Mouse (Mus musculus): Measurements from ENCODE around the gene Unk. TPM values are rescaled to one million over a fixed set of nuclear protein-coding genes. Genes with fewer than 3 reads are reported as not detected.
A peak's percentile ranks its signal among the peaks of the same experiment; 100 is the strongest.

Unk gene
- 24.9 TPM for polyA plus RNA-seq (2021)

DNA sequence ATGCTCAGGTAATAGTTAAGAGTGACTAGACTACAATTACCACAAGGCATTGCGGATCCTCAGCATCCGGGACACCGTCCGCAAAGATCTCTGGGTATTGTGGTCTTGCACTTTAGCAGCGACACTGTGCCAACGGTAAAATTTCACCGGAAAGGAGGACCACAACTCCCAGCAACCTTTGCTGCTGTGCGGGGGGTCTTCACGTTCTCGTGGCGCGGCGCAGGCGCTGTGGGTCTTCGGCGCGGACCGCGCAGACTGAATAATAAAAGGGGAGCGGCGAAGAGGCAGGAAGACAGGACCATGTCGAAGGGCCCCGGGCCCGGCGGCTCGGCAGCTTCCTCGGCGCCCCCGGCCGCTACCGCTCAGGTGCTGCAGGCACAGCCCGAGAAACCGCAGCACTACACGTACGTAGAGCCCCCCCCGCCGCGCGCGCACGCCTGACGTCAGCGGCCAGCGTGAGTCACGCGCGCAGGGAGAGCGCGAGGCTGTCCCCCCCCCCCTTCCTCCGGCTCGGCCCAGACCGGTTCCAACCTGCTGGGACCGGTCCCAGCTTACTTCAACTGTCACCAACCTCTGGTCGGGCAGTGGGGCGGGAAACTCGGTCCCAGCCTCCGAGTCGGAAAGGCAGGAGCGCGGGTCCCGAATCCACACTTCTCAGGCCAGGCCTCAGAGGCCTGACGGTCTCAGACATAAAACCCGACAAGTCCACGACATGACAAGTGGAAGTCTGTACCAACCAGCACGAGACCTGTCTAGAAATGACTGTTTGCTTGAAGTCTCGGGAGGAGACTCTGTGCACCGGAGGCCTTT lies at the start of gene Unk:
Gene Unk, plus strand, starts transcription at position 235 of the 810 bp plus-strand sequence.
- in situ Hi-C loops (cut with MboI; ENCODE audit: low pct_unique_long_range_greater_than_20kb), result no loop called here
- DNase-seq (ENCODE audit: low read depth, low spot score) (peak; percentile 94), ATAC-seq (peak; percentile 80)
- TF ChIP-seq CTCF (IDR thresholded peaks at IDR 0.05), result no peak
- H3K27me3 ChIP-seq, result no peaks in the 10 kb centered on the region
- ChIA-PET POLR2A (interaction anchor here (0.6 to 1.5 kb wide), 6 partner anchors 9 to 108 kb away, joined by 3 to 5 read pairs (median 4); no protein-coding TSS in a partner anchor), CTCF (interaction anchor here (1.2 kb wide), 1 partner anchor 16 kb away, joined by 3 read pairs; no protein-coding TSS in a partner anchor)

DNA sequence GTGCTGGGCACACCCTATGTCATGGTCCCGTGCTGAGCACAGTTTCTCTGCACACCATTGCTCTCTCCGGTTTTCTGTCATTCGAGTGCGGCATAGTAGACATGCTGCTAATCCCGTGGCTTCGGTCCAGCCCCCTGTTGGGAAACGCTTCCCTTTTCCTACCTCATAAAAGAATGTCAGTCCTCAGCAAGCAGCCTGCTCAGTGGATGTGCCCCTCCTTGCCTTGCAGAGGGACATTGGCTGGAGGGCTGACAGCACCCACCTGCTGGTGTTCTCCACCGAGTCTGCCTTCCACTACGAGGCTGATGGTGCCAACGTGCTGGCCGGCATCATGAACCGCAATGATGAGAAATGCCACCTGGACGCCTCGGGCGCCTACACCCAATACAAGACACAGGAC lies 47.6 kb upstream of the Unk start:
- CTCF ChIA-PET, result no interaction called here
- POLR2A ChIA-PET, result no interaction called here
- DNase-seq (ENCODE audit: low read depth, low spot score) (no peak), ATAC-seq (no peak)
- H3K27me3 ChIP-seq, result no peaks in the 10 kb centered on the region
- in situ Hi-C loops (cut with MboI; ENCODE audit: low pct_unique_long_range_greater_than_20kb), result no loop called here
- no peak for TF ChIP-seq CTCF (IDR thresholded peaks at IDR 0.05)

DNA sequence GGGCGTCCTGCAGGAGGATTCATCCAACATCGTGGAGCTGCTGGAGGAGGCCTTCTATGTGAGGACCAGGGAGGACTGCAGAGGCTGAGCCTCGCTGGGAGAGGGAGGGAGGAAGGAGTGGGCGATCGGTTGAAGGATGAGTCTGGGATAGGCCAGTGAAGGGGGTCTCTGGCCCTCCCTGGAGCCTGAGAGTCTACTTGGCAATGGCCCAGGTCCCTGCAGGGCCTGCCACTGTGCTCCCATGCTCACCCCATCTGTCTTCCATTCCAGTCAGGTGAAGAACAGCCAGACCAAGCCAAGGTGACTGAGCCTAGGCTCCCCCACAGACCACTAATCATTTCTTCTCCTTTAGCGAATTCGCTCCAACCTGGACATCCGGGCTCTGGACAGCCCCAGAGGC lies 46.8 kb upstream of the Unk start:
- no peak for TF ChIP-seq CTCF (IDR thresholded peaks at IDR 0.05)
- ChIA-PET POLR2A (no interaction called here), CTCF (no interaction called here)
- in situ Hi-C loops (cut with MboI; ENCODE audit: low pct_unique_long_range_greater_than_20kb), result no loop called here
- DNase-seq (ENCODE audit: low read depth, low spot score) (no peak), ATAC-seq (no peak)
- no peaks in the 10 kb centered on the region for H3K27me3 ChIP-seq

DNA sequence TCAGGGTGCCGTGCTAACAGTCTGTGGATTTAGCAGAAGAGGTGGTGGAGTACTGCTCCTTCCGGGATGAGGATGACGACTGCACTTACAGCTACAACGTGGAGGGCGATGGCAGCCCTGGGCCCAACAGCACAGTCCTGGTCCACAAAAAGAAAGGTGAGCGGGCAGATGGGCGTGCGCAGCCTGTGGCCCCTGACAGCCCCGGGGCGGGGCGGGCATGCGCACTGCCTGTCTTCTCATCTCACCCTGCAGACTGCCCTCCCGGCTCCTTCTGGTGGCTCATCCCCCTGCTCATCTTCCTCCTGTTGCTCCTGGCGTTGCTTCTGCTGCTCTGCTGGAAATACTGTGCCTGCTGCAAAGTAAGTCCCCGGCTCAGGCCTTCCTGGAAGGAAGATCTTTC lies 40.4 kb upstream of the Unk start:
- POLR2A ChIA-PET, result no interaction called here
- TF ChIP-seq CTCF (IDR thresholded peaks at IDR 0.05), result no peak
- no peak for DNase-seq (ENCODE audit: low read depth, low spot score)

DNA sequence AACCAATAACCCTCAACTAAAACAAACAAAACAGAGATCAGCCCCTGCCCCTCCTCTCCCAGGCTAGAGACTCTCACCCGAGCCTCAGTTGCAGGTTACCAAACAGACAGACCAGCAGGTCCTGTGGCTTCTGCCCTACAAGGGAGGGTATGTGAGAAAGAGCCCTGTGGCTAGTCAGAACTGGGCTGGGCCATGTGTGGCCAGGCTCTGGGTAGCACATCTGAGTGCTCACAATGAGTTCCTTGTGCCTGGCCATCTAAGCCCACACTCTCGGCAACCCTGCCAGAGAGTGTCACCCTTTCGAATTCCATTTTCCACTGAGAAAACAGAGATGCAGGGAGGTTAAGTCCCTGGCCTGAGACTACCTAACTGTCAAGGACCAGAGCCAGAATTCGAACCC lies 38.0 kb upstream of the Unk start:
- in situ Hi-C loops (cut with MboI; ENCODE audit: low pct_unique_long_range_greater_than_20kb), result no loop called here
- no peaks in the 10 kb centered on the region for H3K27me3 ChIP-seq
- DNase-seq (ENCODE audit: low read depth, low spot score) (no peak), ATAC-seq (no peak)
- ChIA-PET CTCF (interaction anchor here (1.5 kb wide), 1 partner anchor 50 kb away, joined by 3 read pairs; no protein-coding TSS in a partner anchor), POLR2A (no interaction called here)
- TF ChIP-seq CTCF (IDR thresholded peaks at IDR 0.05), result no peak

More for the DNA sequence above, 40.4 kb upstream of the Unk start:
- in situ Hi-C loops (cut with MboI; ENCODE audit: low pct_unique_long_range_greater_than_20kb), result no loop called here
- H3K27me3 ChIP-seq, result no peaks in the 10 kb centered on the region
- CTCF ChIA-PET, result no interaction called here
- ATAC-seq, result no peak

DNA sequence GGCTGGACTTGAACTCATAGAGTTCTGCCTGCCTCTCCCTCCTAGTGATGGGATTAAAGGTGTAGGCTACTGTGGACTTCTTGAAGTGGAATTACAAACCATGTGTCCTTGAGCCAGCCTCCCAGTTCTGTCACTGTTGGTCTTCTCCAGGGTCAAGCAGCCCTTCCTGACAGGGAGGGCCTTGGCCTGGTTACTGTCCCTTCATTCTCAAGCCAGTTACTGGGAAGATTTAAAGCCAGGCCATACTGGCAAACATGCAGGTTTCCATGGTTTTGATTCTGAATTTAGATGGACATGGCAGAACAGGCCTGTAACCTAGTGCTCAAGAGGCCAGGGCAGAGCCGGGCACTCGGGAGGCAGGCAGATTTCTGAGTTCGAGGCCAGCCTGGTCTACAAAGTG lies 34.9 kb upstream of the Unk start:
- H3K27me3 ChIP-seq, result no peaks in the 10 kb centered on the region
- TF ChIP-seq CTCF (IDR thresholded peaks at IDR 0.05), result no peak
- ChIA-PET POLR2A (no interaction called here), CTCF (interaction anchor here (1.0 kb wide), 1 partner anchor 56 kb away, joined by 3 read pairs; no protein-coding TSS in a partner anchor)
- DNase-seq (ENCODE audit: low read depth, low spot score) (no peak), ATAC-seq (no peak)
- in situ Hi-C loops (cut with MboI; ENCODE audit: low pct_unique_long_range_greater_than_20kb), result loop anchor here (5.0 kb wide), 1 partner anchor 58 kb away; no protein-coding TSS in a partner anchor

DNA sequence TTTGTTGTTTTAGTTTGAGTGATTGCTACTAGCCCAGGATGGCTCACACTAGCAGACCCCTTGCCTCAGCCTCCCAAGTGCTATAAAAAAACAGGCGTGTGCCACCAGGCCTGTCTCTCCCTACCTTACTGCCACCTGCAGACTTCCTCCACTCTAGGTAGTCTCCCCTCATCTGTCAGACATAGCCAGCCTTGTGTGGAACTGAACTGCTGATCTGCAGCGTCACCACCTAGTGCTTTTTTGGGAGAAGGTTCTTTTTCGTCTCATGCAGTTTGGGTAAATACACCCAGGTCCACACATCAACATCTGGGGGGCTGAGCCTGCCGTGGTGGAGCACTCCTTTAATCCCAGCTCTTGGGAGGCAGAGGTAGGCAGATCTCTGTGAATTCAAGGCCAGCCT lies 33.1 kb upstream of the Unk start:
- DNase-seq (ENCODE audit: low read depth, low spot score) (no peak), ATAC-seq (no peak)
- ChIA-PET CTCF (interaction anchor here (0.8 to 2.0 kb wide), 2 partner anchors 55 to 58 kb away, joined by 3 to 8 read pairs; no protein-coding TSS in a partner anchor), POLR2A (no interaction called here)
- H3K27me3 ChIP-seq, result no peaks in the 10 kb centered on the region
- in situ Hi-C loops (cut with MboI; ENCODE audit: low pct_unique_long_range_greater_than_20kb), result loop anchor here (5.0 kb wide), 1 partner anchor 60 kb away; no protein-coding TSS in a partner anchor
- no peak for TF ChIP-seq CTCF (IDR thresholded peaks at IDR 0.05)

DNA sequence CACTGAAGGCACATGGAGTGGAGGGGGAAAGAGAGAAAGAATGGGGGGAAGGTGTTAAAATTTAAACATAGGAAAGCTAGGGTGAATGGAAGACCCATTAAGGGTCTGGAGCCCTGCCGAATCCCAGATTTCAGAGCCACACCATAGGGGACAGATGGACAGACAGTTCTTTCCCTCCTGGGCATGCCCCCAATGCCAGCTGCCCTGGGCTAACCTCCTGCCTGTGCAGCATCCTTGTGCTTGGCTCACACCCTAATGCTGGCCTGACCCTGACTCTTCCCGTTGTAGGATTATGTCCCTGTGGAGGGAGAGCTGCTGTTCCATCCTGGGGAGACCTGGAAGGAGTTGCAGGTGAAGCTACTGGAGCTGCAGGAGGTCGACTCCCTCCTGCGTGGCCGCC lies 32.5 kb upstream of the Unk start:
- CTCF ChIA-PET, result interaction anchor here (0.6 to 2.0 kb wide), 2 partner anchors 59 to 62 kb away, joined by 3 to 8 read pairs; no protein-coding TSS in a partner anchor
- in situ Hi-C loops (cut with MboI; ENCODE audit: low pct_unique_long_range_greater_than_20kb), result loop anchor here (5.0 kb wide), 1 partner anchor 60 kb away; no protein-coding TSS in a partner anchor
- ATAC-seq (no peak), DNase-seq (ENCODE audit: low read depth, low spot score) (no peak)
- H3K27me3 ChIP-seq, result no peaks in the 10 kb centered on the region
- POLR2A ChIA-PET, result no interaction called here
- no peak for TF ChIP-seq CTCF (IDR thresholded peaks at IDR 0.05)

DNA sequence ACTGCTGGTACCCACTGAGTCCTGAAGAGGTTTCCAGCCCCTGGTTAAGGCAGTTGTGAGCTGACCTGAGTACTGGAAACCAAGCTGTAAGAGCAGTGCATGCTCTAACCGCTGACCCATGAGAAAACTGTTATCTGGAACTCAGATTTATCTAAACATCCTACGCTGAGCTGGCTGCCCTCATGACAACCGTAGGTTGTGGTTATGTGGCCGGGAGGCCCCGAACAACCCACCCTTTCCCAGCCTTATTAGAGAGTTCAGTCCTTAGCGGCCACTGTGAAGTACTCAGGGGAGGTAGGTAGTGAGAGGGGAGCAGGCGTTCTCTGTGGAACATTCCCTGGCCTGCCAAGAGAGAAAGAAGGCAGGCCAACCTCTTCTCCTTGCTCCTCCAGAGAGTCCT lies 31.1 kb upstream of the Unk start:
- no peak for TF ChIP-seq CTCF (IDR thresholded peaks at IDR 0.05)
- ChIA-PET POLR2A (no interaction called here), CTCF (interaction anchor here (0.6 to 2.8 kb wide), 6 partner anchors 12 to 76 kb away, joined by 3 to 17 read pairs (median 5); no protein-coding TSS in a partner anchor)
- no peak for DNase-seq (ENCODE audit: low read depth, low spot score)
- ATAC-seq, result no peak
- in situ Hi-C loops (cut with MboI; ENCODE audit: low pct_unique_long_range_greater_than_20kb), result loop anchor here (5.0 kb wide), 1 partner anchor 62 kb away; no protein-coding TSS in a partner anchor
- no peaks in the 10 kb centered on the region for H3K27me3 ChIP-seq

DNA sequence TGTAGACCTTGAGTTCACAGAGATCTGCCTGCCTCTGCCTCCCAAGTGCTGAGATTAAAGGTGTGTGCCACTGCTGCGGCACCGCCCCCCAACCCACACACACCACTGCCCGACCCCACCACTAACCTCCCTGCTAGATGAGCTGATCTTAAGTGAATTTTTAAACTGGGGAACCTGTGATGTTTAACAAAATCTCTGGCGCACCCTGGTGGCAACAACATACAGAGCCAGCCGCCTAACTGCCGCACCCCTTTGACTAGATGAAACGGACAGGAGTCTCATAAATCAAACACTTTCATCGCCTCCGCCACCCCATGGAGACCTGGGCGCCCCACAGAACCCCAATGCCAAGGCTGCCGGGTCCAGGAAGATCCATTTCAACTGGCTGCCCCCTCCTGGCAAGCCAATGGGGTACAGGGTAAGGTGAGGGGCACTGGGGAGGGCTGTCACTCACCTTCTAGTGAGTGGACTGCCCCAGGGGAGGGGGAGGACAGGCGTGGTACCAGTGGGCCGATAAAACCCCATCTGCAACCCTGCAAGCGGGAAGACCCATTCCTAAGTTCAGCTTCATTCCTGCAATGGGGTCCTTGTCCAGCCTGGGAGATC lies 30.5 kb upstream of the Unk start:
- DNase-seq (ENCODE audit: low read depth, low spot score), result no peak
- TF ChIP-seq CTCF (IDR thresholded peaks at IDR 0.05), result no peak
- no peaks in the 10 kb centered on the region for H3K27me3 ChIP-seq
- ChIA-PET CTCF (interaction anchor here (0.6 to 2.8 kb wide), 7 partner anchors 12 to 88 kb away, joined by 3 to 17 read pairs (median 4); partner anchors contain the start of gene Smim6), POLR2A (interaction anchor here (1.0 to 1.1 kb wide), 2 partner anchors 21 to 60 kb away, joined by 3 to 5 read pairs; no protein-coding TSS in a partner anchor)
- in situ Hi-C loops (cut with MboI; ENCODE audit: low pct_unique_long_range_greater_than_20kb), result loop anchor here (5.0 kb wide), 1 partner anchor 62 kb away; no protein-coding TSS in a partner anchor
- peak; percentile 37 for ATAC-seq

All from Patski (cell line).